21 mouse cellular contexts compared by ENCODE assay signal in the genomic region with DNA sequence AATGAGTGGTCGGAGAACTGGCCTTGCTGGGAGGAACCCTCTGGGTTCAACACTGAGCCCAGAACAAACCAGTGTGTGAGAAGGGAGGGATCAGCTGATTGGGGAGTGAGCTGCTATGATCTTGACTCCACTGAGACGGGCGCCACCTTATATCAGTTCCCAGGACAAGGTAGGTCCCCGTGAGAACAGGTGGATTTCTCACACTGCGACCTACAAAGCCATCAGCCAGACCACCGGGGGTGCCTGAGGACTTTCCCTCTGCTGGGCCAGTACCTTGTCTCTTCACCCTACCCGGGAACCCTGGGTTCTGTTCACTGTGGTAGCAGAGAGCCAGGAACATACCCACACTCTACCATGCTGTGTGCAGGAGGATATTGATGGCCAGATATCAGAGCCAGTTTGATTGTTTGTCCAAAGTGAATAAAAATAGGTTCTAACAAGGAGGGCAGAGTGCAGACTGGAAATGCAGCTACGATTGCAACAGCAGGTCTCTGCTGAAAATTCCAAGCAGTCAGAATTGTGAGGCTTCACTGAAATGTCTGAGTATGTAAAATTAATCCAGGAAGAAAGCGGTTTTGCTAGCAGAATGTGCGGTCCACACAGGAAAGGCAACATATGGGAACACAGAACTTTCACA. TPM values are rescaled to one million over a fixed set of nuclear protein-coding genes. Genes with fewer than 3 reads are reported as not detected.
A peak's percentile ranks its signal among the peaks of the same experiment; 100 is the strongest.
DNase-seq lines count a peak whose midpoint lies in the region; ATAC-seq and TF ChIP-seq lines count a peak whose summit lies in the region.
"Had no signal": no experiment of that assay in that cellular context is flagged by ENCODE, and none has a peak within 500 bp of the region (broad histone marks: within the 10 kb centered on the region; RNA-seq: fewer than 3 reads in every experiment).

No protein-coding gene starts in this region.

- H3K36me3 ChIP-seq in kidney, embryonic 16.5 days (ENCODE audit: insufficient read depth, low read length), result peaks cover 8% of the 10 kb centered on the region; the same call in 1 of the 2 replicates
- H3K36me3 ChIP-seq in testis, adult 2 months (ENCODE audit: control insufficient read depth, insufficient read depth, low read length), result no peaks in the 10 kb centered on the region
- H3K36me3 ChIP-seq: liver, embryonic 15.5 days; midbrain, embryonic 10.5 days had no signal

- H3K9ac ChIP-seq in kidney, embryonic 16.5 days (replicated peaks; ENCODE audit: low read length), result no peak overlapping the region
- H3K9ac ChIP-seq: forebrain, postnatal 0 days; hindbrain, embryonic 14.5 days; liver, embryonic 15.5 days had no signal

- H3K9me3 ChIP-seq in kidney, embryonic 16.5 days (ENCODE audit: low read length), result no peaks in the 10 kb centered on the region
- H3K9me3 ChIP-seq: liver, embryonic 15.5 days; midbrain, embryonic 10.5 days had no signal

- no peak for TF ChIP-seq POLR2A in testis, adult 2 months (IDR thresholded peaks at IDR 0.05; ENCODE audit: control insufficient read depth, low read depth, low read length)
- no peak for TF ChIP-seq POLR2A in olfactory bulb, adult 2 months (IDR thresholded peaks at IDR 0.05; ENCODE audit: insufficient read depth, low read depth, low read length)

- H3K4me1 ChIP-seq in kidney, embryonic 16.5 days (ENCODE audit: insufficient read depth, low read length), result peaks cover 13% of the 10 kb centered on the region; the same call in 1 of the 2 replicates
- peaks cover 3% of the 10 kb centered on the region; the same call in 1 of the 2 replicates for H3K4me1 ChIP-seq in testis, adult 2 months (ENCODE audit: control insufficient read depth, insufficient read depth, low read length)
- peaks cover 37% of the 10 kb centered on the region for H3K4me1 ChIP-seq in olfactory bulb, adult 2 months (ENCODE audit: control insufficient read depth, insufficient read depth, low read length)

- no peak overlapping the region for H3K4me3 ChIP-seq in kidney, embryonic 16.5 days (ENCODE audit: low read length)
- H3K4me3 ChIP-seq in testis, adult 2 months (ENCODE audit: control insufficient read depth, low read depth, low read length), result no peak overlapping the region
- no peak overlapping the region for H3K4me3 ChIP-seq in olfactory bulb, adult 2 months (ENCODE audit: insufficient read depth, low read depth, low read length)
- H3K4me3 ChIP-seq: liver, embryonic 15.5 days; midbrain, embryonic 10.5 days had no signal

- DNase-seq in kidney, adult 11 months, result no peak
- DNase-seq in testis, postnatal 10 days (ENCODE audit: low spot score), result no peak
- DNase-seq in ovary, postnatal 36 days (ENCODE audit: low spot score), result no peak
- DNase-seq in thymus, postnatal 14 days, result no peak
- DNase-seq: adrenal gland, adult 8-10 months; cerebellum, postnatal 10 days; forebrain, postnatal 0 days; heart, postnatal 36 days; kidney, adult 2 months; kidney, postnatal 36 days; layer of hippocampus, adult 9-11 months; retina, postnatal 1 day; spleen, adult 18-20 months; thymus, postnatal 25 days had no signal

- H3K27me3 ChIP-seq in kidney, embryonic 16.5 days (ENCODE audit: insufficient read depth, low read length), result no peaks in the 10 kb centered on the region
- no peaks in the 10 kb centered on the region for H3K27me3 ChIP-seq in testis, adult 2 months (ENCODE audit: control insufficient read depth, insufficient read depth, low read length)
- H3K27me3 ChIP-seq: liver, embryonic 15.5 days had no signal

- H3K27ac ChIP-seq in kidney, embryonic 16.5 days (ENCODE audit: low read length), result peak overlapping the region; percentile 59; the same call in 1 of the 2 replicates
- peak overlapping the region; percentile 56 for H3K27ac ChIP-seq in testis, adult 2 months (ENCODE audit: control insufficient read depth, insufficient read depth, low read depth, low read length)
- H3K27ac ChIP-seq in olfactory bulb, adult 2 months (ENCODE audit: insufficient read depth, low read depth, low read length), result peak overlapping the region; percentile 59; the same call in 1 of the 2 replicates
- H3K27ac ChIP-seq: hindbrain, embryonic 14.5 days; liver, embryonic 15.5 days; macrophage; midbrain, embryonic 10.5 days had no signal

- H3K4me2 ChIP-seq in kidney, embryonic 16.5 days (replicated peaks; ENCODE audit: low read depth, low read length), result no peak overlapping the region
- H3K4me2 ChIP-seq: hindbrain, embryonic 14.5 days; liver, embryonic 15.5 days had no signal

- no peak for ATAC-seq in kidney, embryonic 16.5 days (ENCODE audit: low FRiP score, low TSS enrichment)

- WGBS in kidney, embryonic 16.5 days, result 84% methylated on average over 10 of the region's 10 CpGs
- WGBS in olfactory bulb, adult 2 months, result 86% methylated on average over 10 of the region's 10 CpGs

- no peak for TF ChIP-seq CTCF in testis, adult 2 months (IDR thresholded peaks at IDR 0.05; ENCODE audit: control insufficient read depth, insufficient read depth, insufficient replicate concordance, low read depth, low read length)
- no peak for TF ChIP-seq CTCF in olfactory bulb, adult 2 months (IDR thresholded peaks at IDR 0.05; ENCODE audit: insufficient read depth, low read depth, low read length)

RNA-seq across cellular contexts. Expression of gene Hacd2, which starts 28.4 kb away (rescaled TPM):
- polyA plus RNA-seq in kidney, embryonic 16.5 days (2015; fragmentation: Nextera tagmentation; extraction: Ambion mirVana), result 99.9 and 111 TPM in 2 replicates
- polyA plus RNA-seq in testis, adult 2 months (2012; rRNA removed), result 60.1 and 94.1 TPM in 2 replicates
- polyA plus RNA-seq in olfactory bulb, adult 2 months (2012; ENCODE audit: insufficient read depth, insufficient read length, low replicate concordance, missing spikeins), result not detected in 2 replicates

Comparison
In these comparisons a context has a peak if more than half of its experiments do, and no peak if none do; other contexts are left out.
1. RNA of gene Hacd2, which starts 28.4 kb away (polyA plus RNA-seq): 99.9 to 111 TPM in kidney, embryonic 16.5 days and 60.1 to 94.1 TPM in testis, adult 2 months; not detected in olfactory bulb, adult 2 months; every median in the first group is over 10 times any median in the second.
2. Peak in every context shown above with its lines, with median percentiles within 50 percentile points of each other: H3K27ac ChIP-seq.